Mouse (Mus musculus): ENCODE data around the gene Col6a6.

- TF ChIP-seq CTCF (IDR thresholded peaks at IDR 0.05; ENCODE audit: borderline replicate concordance, extremely low read depth, insufficient read depth, insufficient read length) (no peak), POLR2A (IDR thresholded peaks at IDR 0.05; ENCODE audit: borderline replicate concordance, extremely low read depth, insufficient read depth, insufficient read length, poor library complexity, severe bottlenecking) (no peak)
Observed at GRCm38 (mm10) chr9:105774878-105775277, 53.1 kb downstream of the Col6a6 start.

Data from brain, embryonic 14.5 days (tissue).